Mouse (Mus musculus): Measurements from ENCODE around the gene Gm34302. TPM values are rescaled to one million over a fixed set of nuclear protein-coding genes. Genes with fewer than 3 reads are reported as not detected.
"Not testable (repeated sequence)": the region's sequence is repeated elsewhere in the genome, so short reads cannot be mapped to it uniquely, and the experiment has no call there.

Gm34302 gene
- total RNA-seq (2015) (not detected in 2 replicates), total RNA-seq (2017) (not detected in 2 replicates)

DNA sequence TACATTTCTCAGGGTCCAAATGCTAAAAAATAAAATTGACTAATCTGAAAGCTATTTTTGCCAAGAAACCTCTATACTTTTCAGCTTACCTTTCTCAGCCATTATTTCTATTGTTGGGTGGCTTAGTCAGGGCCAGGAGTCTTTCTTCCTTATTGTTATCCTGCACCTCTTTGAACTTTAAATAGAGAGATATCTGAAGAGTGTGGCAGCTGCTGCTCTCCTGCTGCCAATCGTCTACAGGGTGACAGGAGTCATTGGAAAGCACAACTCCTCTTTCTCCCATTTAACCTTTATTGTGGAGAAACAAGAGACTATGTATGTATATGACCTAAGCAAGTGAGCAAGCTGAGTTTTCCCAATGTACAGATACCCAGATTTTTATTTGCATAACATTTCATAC lies at the start of gene Gm34302:
Gene Gm34302, minus strand, starts transcription at position 154 of the 400 bp plus-strand sequence.
- no peak for ATAC-seq (replicated peaks; ENCODE audit: poor library complexity)

DNA sequence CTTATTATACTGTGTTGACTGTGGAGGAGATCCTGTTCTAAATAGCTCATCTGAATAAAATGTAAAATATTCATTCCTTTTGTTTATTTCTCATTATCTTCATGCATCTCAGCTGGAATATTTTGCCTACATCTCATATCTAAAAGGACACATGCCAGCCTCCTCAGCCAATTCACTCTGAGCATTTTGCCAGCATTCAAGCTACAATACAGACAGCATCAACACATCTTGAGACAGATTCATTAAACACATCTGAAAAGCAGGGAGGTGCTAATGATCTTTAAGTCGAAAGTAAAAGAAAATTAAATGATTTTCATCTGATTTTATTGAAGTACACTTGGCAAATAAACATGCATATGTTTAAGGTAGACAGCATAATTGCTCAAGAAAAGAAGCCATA lies 48.2 kb upstream of the Gm34302 start:
- no peak for ATAC-seq (replicated peaks; ENCODE audit: poor library complexity)

DNA sequence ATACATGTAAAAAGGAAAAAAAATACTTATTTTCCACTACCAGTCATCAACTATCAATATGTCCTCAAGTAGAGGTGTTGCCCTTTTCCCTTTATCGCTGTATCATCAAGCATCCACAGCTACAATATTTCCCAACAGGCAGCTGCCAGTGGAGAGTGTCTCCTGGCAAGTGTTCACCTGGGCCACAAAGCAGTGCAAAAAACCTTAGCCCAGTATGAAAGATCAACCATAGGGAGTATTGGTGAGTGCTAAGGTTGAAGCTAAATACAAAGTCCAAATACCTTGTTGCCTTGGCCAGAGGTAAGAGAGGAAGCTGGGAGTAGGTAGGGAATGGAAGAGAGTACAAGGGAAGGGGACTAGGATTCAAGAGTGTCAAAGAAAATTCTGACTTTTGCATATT lies 34.0 kb upstream of the Gm34302 start:
- ATAC-seq (replicated peaks; ENCODE audit: poor library complexity), result no peak

DNA sequence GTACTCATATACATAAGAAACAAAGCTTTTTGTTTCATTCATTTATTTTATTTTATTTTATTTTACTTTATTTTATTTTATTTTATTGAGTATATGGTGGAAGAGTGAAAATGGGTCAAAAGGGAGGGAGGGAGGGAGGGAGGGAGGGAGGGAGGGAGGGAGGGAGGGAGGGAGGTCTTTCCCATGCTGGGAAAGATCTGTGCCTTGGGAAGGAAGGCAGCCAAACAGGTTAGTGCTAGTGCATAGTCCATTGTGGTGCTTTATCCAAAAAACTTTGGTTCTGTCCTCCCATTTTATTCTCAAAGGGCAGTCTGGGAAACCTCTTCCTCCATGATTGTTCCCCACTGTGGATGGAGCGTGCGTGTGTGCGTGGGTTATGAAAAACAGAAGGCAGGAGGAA lies 32.6 kb upstream of the Gm34302 start:
- not testable (repeated sequence) for ATAC-seq (replicated peaks; ENCODE audit: poor library complexity)

DNA sequence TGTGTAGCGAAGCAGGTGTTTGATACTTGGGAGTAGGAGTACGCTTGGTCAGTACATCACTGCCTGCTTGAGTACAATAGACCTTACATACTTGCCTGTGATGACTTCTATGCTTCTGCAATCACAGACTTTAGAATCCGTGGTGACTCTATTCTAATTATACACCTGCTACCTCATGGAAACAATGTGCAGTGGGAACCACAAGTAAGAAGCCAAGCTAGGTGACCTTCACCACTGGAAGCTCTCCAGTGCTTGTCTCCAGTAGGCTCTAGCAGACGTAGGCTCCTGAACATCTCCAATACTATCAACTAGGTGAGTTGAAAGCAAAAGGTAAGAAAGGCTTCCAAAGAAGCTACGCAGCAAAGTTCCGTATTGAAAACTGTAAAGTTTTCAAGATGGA lies 27.6 kb upstream of the Gm34302 start:
- no peak for ATAC-seq (replicated peaks; ENCODE audit: poor library complexity)

DNA sequence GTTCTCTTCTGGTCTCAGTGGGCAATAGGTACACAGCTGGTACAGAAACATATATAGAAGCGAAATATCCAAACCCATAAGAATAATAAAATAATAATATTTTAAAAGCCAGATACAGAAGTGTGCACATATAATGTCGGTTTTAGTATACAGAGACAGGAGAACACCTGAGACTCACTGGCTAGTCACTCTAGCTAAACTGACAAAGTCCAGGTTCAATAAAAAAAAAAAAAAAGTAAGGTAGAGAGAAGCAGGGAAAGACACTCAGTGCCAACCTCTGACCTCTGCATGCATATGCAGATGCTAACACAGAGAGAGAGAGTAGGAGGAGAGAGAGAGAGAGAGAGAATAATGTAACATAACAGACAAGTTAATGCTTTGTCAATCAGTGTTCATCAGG lies 25.8 kb upstream of the Gm34302 start:
- ATAC-seq (replicated peaks; ENCODE audit: poor library complexity), result no peak

DNA sequence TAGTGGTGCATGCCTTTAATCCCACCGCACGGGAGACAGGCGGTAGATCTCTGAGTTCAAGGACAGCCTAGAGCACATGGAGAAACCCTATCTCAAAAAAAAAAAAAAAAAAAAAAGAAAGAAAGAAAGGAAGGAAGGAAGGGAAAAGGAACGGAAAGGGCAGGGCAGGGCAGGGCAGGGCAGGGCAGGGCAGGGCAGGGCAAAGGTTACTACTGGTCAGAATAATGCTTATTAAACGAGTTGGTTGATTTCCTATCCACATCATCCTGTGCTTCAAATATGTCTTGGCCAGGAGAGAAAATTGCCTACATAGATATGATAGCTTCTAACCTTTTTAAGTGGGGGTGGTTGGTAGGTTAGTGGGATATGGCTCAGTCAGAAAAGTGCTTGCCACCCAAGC lies 25.2 kb upstream of the Gm34302 start:
- ATAC-seq (replicated peaks; ENCODE audit: poor library complexity), result no peak

DNA sequence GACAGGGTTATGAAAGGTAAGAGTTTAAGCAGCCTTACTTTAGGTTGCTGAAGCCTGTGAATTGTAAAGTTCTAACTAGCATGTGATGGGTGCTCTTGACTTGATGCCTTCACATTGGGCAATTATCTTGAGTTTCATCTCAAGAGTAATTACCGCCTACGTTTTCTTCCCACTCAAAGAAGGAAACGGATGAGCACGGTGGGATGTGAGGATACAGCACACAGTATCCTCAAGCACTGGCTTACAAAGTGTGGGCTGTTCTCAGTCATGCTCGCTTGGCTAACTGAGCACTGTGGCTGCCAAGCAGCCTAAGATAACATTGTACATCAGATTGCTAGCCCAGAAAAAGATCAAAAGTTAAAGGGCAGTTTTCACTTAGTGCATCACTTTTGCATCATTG lies 20.8 kb upstream of the Gm34302 start:
- no peak for ATAC-seq (replicated peaks; ENCODE audit: poor library complexity)

DNA sequence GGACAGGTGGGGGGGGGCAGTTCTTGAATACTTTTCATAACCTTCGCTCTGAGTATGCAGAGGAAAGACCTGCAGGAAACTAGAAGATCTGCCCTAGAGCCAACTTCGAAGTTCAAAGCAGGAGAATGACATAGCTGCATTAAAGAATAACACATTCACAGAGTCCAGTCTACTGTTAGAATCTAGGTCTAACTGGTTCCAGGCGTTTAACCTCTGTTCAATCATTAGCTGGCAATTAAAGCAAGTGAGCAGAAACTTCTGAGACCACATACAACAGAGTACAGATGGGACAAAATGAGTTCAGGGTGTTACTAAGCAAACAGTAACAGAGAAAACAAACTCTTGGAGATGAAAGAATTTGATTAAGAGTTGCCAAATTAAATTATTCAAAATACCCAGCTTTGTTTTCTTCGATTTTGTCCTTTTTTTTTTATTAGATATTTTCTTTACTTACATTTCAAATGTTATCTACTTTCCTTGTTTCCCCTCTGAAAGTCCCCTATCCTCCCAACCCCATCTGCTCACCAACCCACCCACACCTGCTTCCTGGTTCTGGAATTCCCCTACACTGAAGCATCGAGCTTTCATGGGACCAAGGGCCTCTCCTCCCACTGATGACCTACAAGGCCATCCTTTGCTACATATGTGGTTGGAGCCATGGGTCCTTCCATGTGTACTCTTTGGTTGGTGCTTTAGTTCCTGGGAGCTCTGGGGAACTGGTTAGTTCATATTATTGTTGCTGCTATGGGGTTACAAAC lies 11.1 kb upstream of the Gm34302 start:
- no peak for ATAC-seq (replicated peaks; ENCODE audit: poor library complexity)

DNA sequence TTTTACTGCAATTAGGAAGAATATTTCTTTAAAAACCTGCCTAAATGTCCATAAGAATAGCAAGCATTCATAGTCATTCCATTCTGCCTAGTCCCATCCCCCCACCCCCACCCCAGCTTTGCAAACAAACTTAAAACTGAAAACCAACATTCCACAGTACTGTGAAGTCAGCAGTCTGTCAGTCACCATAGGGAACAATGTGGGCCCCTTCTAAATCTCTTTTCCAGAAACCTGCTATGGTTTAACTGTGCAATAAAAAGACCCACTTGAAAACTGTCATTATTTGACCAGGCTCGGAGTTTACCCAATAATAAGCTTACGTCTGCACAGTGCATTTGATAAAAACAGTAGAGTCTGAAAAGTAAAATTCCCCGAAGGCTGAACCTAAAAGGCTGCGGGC lies 9.9 kb upstream of the Gm34302 start:
- ATAC-seq (replicated peaks; ENCODE audit: poor library complexity), result no peak

DNA sequence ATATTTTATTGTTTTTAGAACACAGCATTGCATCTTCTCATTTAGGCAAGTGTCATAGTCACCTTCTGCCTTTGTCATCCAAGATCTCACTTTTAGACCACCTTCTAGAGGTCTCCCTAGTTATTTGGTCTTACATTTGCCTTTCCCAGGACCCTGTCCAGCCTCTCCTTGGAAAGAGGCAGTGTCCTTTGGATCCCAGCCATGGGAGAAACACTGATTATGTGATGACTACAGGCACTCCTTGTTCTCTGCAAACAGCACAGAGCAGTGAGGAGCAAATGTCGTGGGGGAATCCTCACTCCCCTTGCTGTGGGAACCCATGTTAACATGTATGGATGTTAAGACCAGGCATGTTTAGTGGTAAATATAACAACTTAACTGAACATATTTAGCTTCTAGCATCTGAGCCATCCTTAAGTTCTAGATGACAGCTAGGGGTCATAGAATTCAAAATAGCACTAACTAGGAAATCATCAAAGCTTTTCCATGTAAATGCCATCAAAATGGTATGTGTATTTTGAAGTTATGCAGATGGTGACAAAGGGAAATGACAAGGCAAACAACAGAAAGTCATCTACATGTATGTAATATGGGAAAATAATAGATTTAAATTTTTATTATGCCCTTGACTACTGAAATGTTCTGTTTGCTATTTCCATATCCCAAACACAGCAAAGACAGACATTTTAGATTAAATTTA lies 43.1 kb downstream of the Gm34302 start:
- ATAC-seq (replicated peaks; ENCODE audit: poor library complexity), result no peak

DNA sequence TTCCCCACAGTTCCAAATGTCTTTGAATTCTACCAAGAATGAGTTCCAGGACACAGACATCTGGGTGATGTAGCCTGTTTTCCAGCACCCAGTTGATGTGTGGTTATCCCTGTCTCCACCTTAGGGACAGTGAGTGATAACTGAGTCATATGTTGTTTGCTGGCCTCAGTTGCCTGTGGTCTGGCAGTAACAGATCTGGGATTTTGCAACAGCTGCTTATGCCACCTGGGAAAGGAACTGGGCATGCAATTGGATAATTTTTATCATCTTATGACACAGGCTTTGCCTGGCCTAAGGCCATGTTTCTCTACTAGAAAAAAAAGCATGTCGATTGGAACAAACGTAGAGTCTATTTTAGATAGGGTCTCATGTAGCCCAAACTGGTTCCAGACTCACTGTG lies 43.9 kb downstream of the Gm34302 start:
- ATAC-seq (replicated peaks; ENCODE audit: poor library complexity), result no peak

DNA sequence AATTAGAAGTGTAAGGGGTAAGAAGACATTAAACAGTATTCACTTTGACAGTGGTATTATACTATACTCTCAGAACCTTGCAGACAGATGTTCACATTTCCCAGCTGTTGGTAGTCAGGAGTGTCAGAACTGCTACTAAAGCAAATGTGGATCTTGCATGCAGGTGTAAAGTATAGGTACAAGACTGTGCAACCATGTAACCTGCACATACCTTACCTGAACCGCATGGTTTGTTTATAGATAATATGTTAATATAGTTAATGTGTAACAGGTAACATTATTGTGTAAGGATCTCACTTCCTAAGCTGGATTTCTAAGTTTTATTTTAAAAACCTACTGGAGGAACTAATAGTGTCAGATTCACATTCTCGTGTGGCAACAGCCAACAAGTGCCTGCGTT lies 44.8 kb downstream of the Gm34302 start:
- ATAC-seq (replicated peaks; ENCODE audit: poor library complexity), result no peak

Other genes with a start within 250 kb of the Gm34302 start
- gene Mme, start 242.3 kb downstream of the Gm34302 start, total RNA-seq (2015), result not detected in 2 replicates
- not detected in 2 replicates for gene Mme, start 242.3 kb downstream of the Gm34302 start, total RNA-seq (2017)

Data from megakaryocyte progenitor cell, adult 5-6 weeks (primary cell).